Mouse (Mus musculus) neural tube, embryonic 12.5 days (tissue): ENCODE data around the gene Tbx20. TPM values are rescaled to one million over a fixed set of nuclear protein-coding genes. Genes with fewer than 3 reads are reported as not detected.

ENCODE experiments used
- ATAC-seq: fragments of 200-750 bp; cut with Nextera tagmentation; 2 replicates; pipeline ENCODE4 v1.8.0; 2017; ENCODE audit warnings: low read depth, mild to moderate bottlenecking, moderate TSS enrichment, moderate library complexity; ENCODE audit not compliant: low FRiP score
- H3K27ac ChIP-seq: fragments of 300-500 bp; sonication (generic); 2 replicates; pipeline ENCODE4 v1.5.1; 2016
- H3K27me3 ChIP-seq: fragments of 300-500 bp; sonication (generic); replicated peaks from 2 replicates; pipeline ENCODE4 v1.6.1; 2016; ENCODE audit warnings: mild to moderate bottlenecking
- H3K36me3 ChIP-seq: fragments of 300-500 bp; sonication (generic); 2 replicates; pipeline ENCODE4 v1.6.1; 2016; ENCODE audit warnings: mild to moderate bottlenecking
- H3K4me1 ChIP-seq: fragments of 300-500 bp; sonication (generic); 2 replicates; pipeline ENCODE4 v1.6.1; 2016
- H3K4me2 ChIP-seq: fragments of 300-500 bp; sonication (generic); replicated peaks from 2 replicates; pipeline ENCODE4 v1.6.1; 2016; ENCODE audit warnings: mild to moderate bottlenecking
- H3K4me3 ChIP-seq: fragments of 300-500 bp; sonication (generic); 2 replicates; pipeline ENCODE4 v1.5.1; 2016
- H3K9ac ChIP-seq: fragments of 300-500 bp; sonication (generic); 2 replicates; pipeline ENCODE4 v1.6.1; 2016; ENCODE audit warnings: mild to moderate bottlenecking
- H3K9me3 ChIP-seq: fragments of 300-500 bp; sonication (generic); 2 replicates; pipeline ENCODE4 v1.6.1; 2016; ENCODE audit warnings: mild to moderate bottlenecking
- WGBS: fragments of 180-500 bp; shearing (Covaris S2); methylation state at CpG from one replicate; pipeline ENCODE4 v1.1.7; 2016; 5-methylcytosine and 5-hydroxymethylcytosine counted together
- polyA plus RNA-seq: library from polyadenylated mRNA; unstranded; fragments of >200 nt; fragmentation: Nextera tagmentation; extraction: Ambion mirVana; gene quantifications from 2 replicates; pipeline ENCODE4 v1.2.1, GENCODE M21; 2016

Gene Tbx20
- polyA plus RNA-seq, 1 experiment from 2014 or later, result 0.15 TPM

GRCm38 (mm10) chr9:24760461-24760860, 13.6 kb downstream of the Tbx20 start:
- ATAC-seq, result 0 out of 2 replicates have a peak, but pooled peaks have one; percentile 21
- WGBS, result 32% methylated on average over 4 of the region's 4 CpGs

GRCm38 (mm10) chr9:24744958-24745357, 29.1 kb downstream of the Tbx20 start:
- WGBS, result 88% methylated on average over 5 of the region's 5 CpGs
- no peaks in the 10 kb centered on the region for H3K9me3 ChIP-seq
- ATAC-seq, result no peak
- no peaks in the 10 kb centered on the region for H3K36me3 ChIP-seq
- H3K4me1 ChIP-seq, result no peaks in the 10 kb centered on the region
- H3K9ac ChIP-seq, result no peak overlapping the region
- H3K27me3 ChIP-seq, result no peaks in the 10 kb centered on the region
- no peak overlapping the region for H3K27ac ChIP-seq
- no peak overlapping the region for H3K4me3 ChIP-seq
- H3K4me2 ChIP-seq, result no peak overlapping the region

More at GRCm38 (mm10) chr9:24760461-24760860, 13.6 kb downstream of the Tbx20 start:
- Histone ChIP-seq H3K4me1 (no peaks in the 10 kb centered on the region), H3K9me3 (no peaks in the 10 kb centered on the region), H3K4me3 (no peak overlapping the region), H3K9ac (no peak overlapping the region), H3K27ac (no peak overlapping the region), H3K36me3 (no peaks in the 10 kb centered on the region), H3K27me3 (peaks cover 8% of the 10 kb centered on the region; the same call in 1 of the 2 replicates), H3K4me2 (no peak overlapping the region)

GRCm38 (mm10) chr9:24701246-24701645, 72.9 kb downstream of the Tbx20 start:
- H3K36me3 ChIP-seq, result no peaks in the 10 kb centered on the region
- no peaks in the 10 kb centered on the region for H3K9me3 ChIP-seq
- no peak overlapping the region for H3K27ac ChIP-seq
- H3K4me2 ChIP-seq, result no peak overlapping the region
- no peak overlapping the region for H3K4me3 ChIP-seq
- no peak overlapping the region for H3K9ac ChIP-seq
- no peaks in the 10 kb centered on the region for H3K27me3 ChIP-seq
- ATAC-seq, result no peak
- H3K4me1 ChIP-seq, result no peaks in the 10 kb centered on the region

- Histone ChIP-seq H3K4me3 (peak overlapping the region; percentile 44), H3K9ac (peak overlapping the region; percentile 56; the same call in 1 of the 2 replicates), H3K27ac (no peak overlapping the region), H3K27me3 (0 out of 2 replicates have a peak, but pooled peaks cover 3% of the 10 kb centered on the region), H3K4me2 (peak overlapping the region; percentile 88), H3K4me1 (no peaks in the 10 kb centered on the region), H3K36me3 (no peaks in the 10 kb centered on the region), H3K9me3 (no peaks in the 10 kb centered on the region)
- peak; percentile 20; the same call in 1 of the 2 replicates for ATAC-seq
- WGBS, result 20% methylated on average over 9 of the region's 9 CpGs
These were observed 77.7 kb downstream of the Tbx20 start for GRCm38 (mm10) chr9:24696405-24696778.

- H3K4me2 ChIP-seq, result peak within 1 kb of the TSS; percentile 88
These were observed 78.3 kb downstream of the Tbx20 start, which contains the start of gene Dpy19l2 for GRCm38 (mm10) chr9:24695700-24696404. Gene Dpy19l2 (minus strand): TSS chr9:24696293.

More at GRCm38 (mm10) chr9:24695700-24696404, 78.3 kb downstream of the Tbx20 start, which contains the start of gene Dpy19l2:
- WGBS, result 1% methylated on average over 45 of the region's 45 CpGs
- Histone ChIP-seq H3K27ac (no peak within 1 kb of the TSS), H3K27me3 (0 out of 2 replicates have a peak, but pooled peaks cover 3% of the 10 kb centered on the region), H3K4me1 (no peaks in the 10 kb centered on the region), H3K9me3 (no peaks in the 10 kb centered on the region), H3K4me3 (peak within 1 kb of the TSS; percentile 44), H3K9ac (peak within 1 kb of the TSS; percentile 56), H3K36me3 (no peaks in the 10 kb centered on the region)
- ATAC-seq, result peak; percentile 96

Other genes with a start within 250 kb of the Tbx20 start
- not detected in 2 replicates for gene Cypt4, start 149.1 kb downstream of the Tbx20 start, polyA plus RNA-seq
- gene Dpy19l2, start 78.0 kb downstream of the Tbx20 start, polyA plus RNA-seq, result 0.14 and 0.20 TPM in 2 replicates